Mouse (Mus musculus) hindbrain, embryonic 16.5 days (tissue): Measurements from ENCODE around the gene Ncapg. TPM values are rescaled to one million over a fixed set of nuclear protein-coding genes. Genes with fewer than 3 reads are reported as not detected.

Source experiments
- ATAC-seq: fragments of 200-750 bp; cut with Nextera tagmentation; 2 replicates; pipeline ENCODE4 v1.8.0; 2017; ENCODE audit warnings: moderate TSS enrichment, moderate library complexity
- H3K27ac ChIP-seq: fragments of 300-500 bp; sonication (generic); 2 replicates; pipeline ENCODE4 v1.5.1; 2014; ENCODE audit warnings: low read depth, mild to moderate bottlenecking, control low read depth, low read length, moderate library complexity
- H3K27me3 ChIP-seq: fragments of 300-500 bp; sonication (generic); replicated peaks from 2 replicates; pipeline ENCODE4 v1.6.1; 2014; ENCODE audit warnings: low read length; ENCODE audit not compliant: control insufficient read depth, insufficient read depth
- H3K36me3 ChIP-seq: fragments of 300-500 bp; sonication (generic); 2 replicates; pipeline ENCODE4 v1.6.1; 2014; ENCODE audit warnings: mild to moderate bottlenecking, low read length, moderate library complexity, mixed read lengths; ENCODE audit not compliant: control insufficient read depth, insufficient read depth
- H3K4me1 ChIP-seq: fragments of 300-500 bp; sonication (generic); 2 replicates; pipeline ENCODE4 v1.6.1; 2014; ENCODE audit warnings: low read depth, low read length; ENCODE audit not compliant: control insufficient read depth, insufficient read depth
- H3K4me2 ChIP-seq: fragments of 300-500 bp; sonication (generic); 2 replicates; pipeline ENCODE4 v1.6.1; 2014; ENCODE audit warnings: mild to moderate bottlenecking, low read length, control low read depth, moderate library complexity
- H3K4me3 ChIP-seq: fragments of 300-500 bp; sonication (generic); 2 replicates; pipeline ENCODE4 v1.5.1; 2014; ENCODE audit warnings: mild to moderate bottlenecking, low read length, control low read depth, moderate library complexity
- H3K9ac ChIP-seq: fragments of 300-500 bp; sonication (generic); 2 replicates; pipeline ENCODE4 v1.6.1; 2014; ENCODE audit warnings: low read depth, mild to moderate bottlenecking, control low read depth, low read length, moderate library complexity
- H3K9me3 ChIP-seq: fragments of 300-500 bp; sonication (generic); 2 replicates; pipeline ENCODE4 v1.6.1; 2014; ENCODE audit warnings: mild to moderate bottlenecking, low read length, moderate library complexity; ENCODE audit not compliant: control insufficient read depth
- WGBS: fragments of 180-500 bp; shearing (Covaris S2); extraction: QIAGEN DNeasy Blood & Tissue Kit; methylation state at CpG from one replicate; pipeline ENCODE4 v1.1.7; 2014; 5-methylcytosine and 5-hydroxymethylcytosine counted together
- polyA plus RNA-seq: library from polyadenylated mRNA; unstranded; fragments of >200 nt; fragmentation: Nextera tagmentation; extraction: Ambion mirVana; gene quantifications from 2 replicates; pipeline ENCODE4 v1.2.1, GENCODE M21; 2015

Ncapg gene
- polyA plus RNA-seq: 7.4 and 9.4 TPM in 2 replicates

DNA sequence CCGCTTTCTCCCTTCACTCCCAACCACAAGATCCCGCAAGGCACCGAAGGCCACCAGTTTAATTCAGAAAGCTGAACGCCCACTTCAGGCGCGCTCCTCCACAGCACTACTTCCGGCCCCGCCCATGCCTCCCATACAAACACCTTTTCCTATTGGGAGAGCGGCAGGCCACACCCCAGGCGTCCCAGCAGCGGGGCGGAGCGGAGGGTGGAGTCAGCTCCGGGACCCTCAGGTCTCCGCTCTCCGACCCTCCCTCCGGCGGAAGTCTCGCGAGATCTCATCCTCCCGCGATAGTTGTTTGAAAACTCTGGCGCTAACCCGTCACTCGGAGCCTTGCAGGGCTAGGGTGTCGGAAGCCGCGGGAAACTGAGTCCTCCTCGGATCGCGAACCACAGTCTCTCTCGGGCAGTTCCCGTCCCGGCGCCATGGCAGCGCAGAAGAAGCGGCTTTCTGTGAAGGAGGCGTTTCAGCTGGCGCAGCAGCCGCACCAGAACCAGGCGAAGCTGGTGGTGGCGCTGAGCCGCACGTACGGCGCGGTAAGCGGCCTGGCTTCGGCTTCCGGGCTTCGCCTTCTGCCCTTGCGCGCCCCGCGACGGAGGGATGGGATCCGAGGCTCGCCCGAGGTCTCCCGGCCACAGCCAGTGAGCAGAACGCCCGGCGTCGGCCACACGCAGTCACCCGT is at the start of gene Ncapg:
Ncapg (plus strand) TSS at position 322 of the 682 bp plus-strand sequence.
- Histone ChIP-seq H3K4me1 (peaks cover 10% of the 10 kb centered on the region), H3K9ac (peak within 1 kb of the TSS; percentile 74), H3K4me3 (peak within 1 kb of the TSS; percentile 78), H3K27me3 (no peaks in the 10 kb centered on the region), H3K36me3 (no peaks in the 10 kb centered on the region), H3K4me2 (peak within 1 kb of the TSS; percentile 99), H3K27ac (peak within 1 kb of the TSS; percentile 79), H3K9me3 (no peaks in the 10 kb centered on the region)
- peak; percentile 100 for ATAC-seq
- WGBS: under 1% methylated on average over 66 of the region's 66 CpGs

DNA sequence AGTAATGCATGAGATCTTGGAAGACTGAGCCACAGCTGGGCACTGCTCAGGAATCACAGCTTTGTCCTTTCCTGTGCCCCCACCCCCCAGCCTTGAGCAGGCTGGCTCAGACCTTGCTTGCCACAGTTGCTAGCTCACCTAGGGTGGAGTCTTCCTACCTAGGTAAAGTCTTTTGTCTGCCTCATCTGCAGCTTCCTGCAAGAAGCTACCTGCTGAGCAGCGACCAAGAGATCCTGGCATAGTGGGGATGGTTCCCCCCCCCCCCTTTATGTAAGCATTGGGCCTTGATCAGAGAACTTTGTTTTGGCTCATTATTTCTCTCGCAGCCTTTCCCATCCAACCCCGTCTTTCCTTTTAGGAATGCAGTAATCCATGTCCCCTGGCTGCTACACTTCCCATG is 48.2 kb upstream of the Ncapg start:
- Histone ChIP-seq H3K4me3 (no peak overlapping the region), H3K9me3 (no peaks in the 10 kb centered on the region; the same call in 1 of the 2 replicates), H3K36me3 (no peaks in the 10 kb centered on the region), H3K4me2 (no peak overlapping the region), H3K27me3 (no peaks in the 10 kb centered on the region), H3K27ac (no peak overlapping the region), H3K4me1 (no peaks in the 10 kb centered on the region), H3K9ac (no peak overlapping the region)
- no peak for ATAC-seq
- WGBS: 49% methylated on average over 3 of the region's 3 CpGs

DNA sequence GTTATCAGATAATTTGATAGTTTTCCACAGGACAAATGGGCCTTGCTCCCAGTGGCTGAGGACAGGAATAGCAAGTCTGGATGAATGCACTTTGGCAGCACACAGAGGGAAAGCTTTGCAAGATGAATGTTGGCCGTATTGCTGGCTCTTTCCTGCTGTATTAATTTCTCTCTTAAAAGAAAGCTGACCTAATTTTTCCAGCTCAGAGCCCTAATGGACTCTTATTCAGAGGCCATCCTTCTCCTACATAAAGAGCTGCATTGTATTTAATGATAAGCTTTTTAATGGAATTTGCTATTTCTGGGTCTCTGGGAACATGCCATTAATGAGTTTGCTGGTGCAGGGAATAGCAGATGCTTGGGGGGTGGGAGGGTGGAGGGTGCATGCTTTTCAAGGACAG is 41.9 kb upstream of the Ncapg start:
- no peak overlapping the region for H3K27ac ChIP-seq
- ATAC-seq: peak; percentile 85
- no peaks in the 10 kb centered on the region for H3K4me1 ChIP-seq
- WGBS: 30% methylated on average over 1 of the region's 1 CpGs
- no peak overlapping the region for H3K4me3 ChIP-seq
- H3K4me2 ChIP-seq: no peak overlapping the region
- no peaks in the 10 kb centered on the region; the same call in 1 of the 2 replicates for H3K9me3 ChIP-seq
- no peaks in the 10 kb centered on the region for H3K36me3 ChIP-seq
- no peak overlapping the region for H3K9ac ChIP-seq
- H3K27me3 ChIP-seq: no peaks in the 10 kb centered on the region

- Histone ChIP-seq H3K9me3 (no peaks in the 10 kb centered on the region), H3K4me1 (no peaks in the 10 kb centered on the region), H3K36me3 (no peaks in the 10 kb centered on the region), H3K9ac (no peak overlapping the region), H3K4me3 (no peak overlapping the region), H3K27ac (no peak overlapping the region), H3K4me2 (no peak overlapping the region), H3K27me3 (no peaks in the 10 kb centered on the region)
- no peak for ATAC-seq
These were observed 40.2 kb upstream of the Ncapg start for GRCm38 (mm10) chr5:45629470-45629869.

DNA sequence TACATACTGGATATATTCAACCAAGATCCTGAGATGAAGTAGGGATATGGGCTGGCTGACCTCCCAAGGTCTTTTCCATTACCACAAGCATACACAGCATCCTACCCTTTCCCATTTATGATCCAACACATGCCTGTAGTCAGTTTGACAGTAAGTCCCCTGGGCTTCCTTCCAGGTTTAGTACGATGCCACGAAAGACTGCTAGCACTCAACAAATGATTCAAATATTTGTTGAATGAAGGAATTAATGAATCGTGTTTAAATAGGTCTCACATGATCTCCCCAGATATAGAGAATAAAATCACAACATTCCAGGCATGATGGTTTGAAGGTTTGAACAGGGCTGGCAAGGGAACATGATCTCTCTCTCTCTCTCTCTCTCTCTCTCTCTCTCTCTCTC is 31.3 kb upstream of the Ncapg start:
- no peaks in the 10 kb centered on the region for H3K9me3 ChIP-seq

DNA sequence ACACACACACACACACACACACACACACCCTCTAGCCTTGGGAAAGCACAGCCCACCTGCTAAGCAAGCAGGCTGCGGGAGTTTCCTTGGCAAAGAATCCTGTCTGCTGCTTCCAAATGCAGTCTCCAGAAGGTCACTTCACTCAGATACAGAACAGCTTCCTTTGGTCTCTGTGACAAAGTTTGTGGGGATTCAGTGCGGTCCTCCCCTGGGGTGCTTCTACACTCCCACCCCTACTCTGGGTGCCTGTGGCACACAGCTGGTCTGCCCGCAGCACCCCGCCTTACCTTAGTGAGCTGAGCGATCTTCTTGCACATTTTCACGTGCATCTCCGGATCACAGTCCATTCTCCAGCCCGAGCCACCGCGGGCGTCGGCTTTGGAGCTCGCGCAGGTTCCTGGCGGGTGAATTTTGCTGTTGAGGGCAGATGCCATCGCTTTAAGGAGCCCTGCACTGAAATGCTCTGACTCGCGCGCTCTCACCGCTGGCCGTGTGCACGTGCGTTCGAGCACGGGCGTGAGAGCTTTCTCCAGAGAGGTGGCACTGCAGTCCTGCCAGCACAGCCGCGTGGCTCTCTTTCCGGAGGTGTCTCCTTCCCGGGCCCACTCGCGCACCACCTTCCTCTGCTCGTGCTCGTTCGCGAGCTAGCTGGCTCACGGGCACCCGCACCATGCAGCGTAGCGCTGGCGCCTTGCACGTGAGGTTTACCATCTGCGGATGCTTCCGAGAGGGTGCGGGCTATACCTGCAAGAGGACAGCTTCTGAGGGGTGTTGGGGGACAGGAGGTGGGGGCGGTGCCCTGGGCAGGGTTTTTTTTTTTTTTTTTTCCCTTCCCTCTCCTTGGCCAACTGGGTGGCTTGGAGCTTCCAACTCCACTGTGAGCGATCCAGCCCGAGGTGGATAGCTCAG is 30.7 kb upstream of the Ncapg start, which contains the start of gene Fam184b:
Fam184b (minus strand) TSS at position 809 of the 909 bp plus-strand sequence.
- no peaks in the 10 kb centered on the region for H3K9me3 ChIP-seq
- H3K27ac ChIP-seq: peak within 1 kb of the TSS; percentile 85
- peaks cover 9% of the 10 kb centered on the region; the same call in 1 of the 2 replicates for H3K4me1 ChIP-seq
- H3K9ac ChIP-seq: peak within 1 kb of the TSS; percentile 79
- H3K27me3 ChIP-seq: no peaks in the 10 kb centered on the region
- ATAC-seq: peak; percentile 98
- peak within 1 kb of the TSS; percentile 95 for H3K4me2 ChIP-seq
- peak within 1 kb of the TSS; percentile 67 for H3K4me3 ChIP-seq
- no peaks in the 10 kb centered on the region for H3K36me3 ChIP-seq
- WGBS: under 1% methylated on average over 48 of the region's 48 CpGs

More for the DNA sequence above, 31.3 kb upstream of the Ncapg start:
- H3K4me3 ChIP-seq: peak overlapping the region; percentile 67
- H3K36me3 ChIP-seq: no peaks in the 10 kb centered on the region
- H3K27me3 ChIP-seq: no peaks in the 10 kb centered on the region
- WGBS: 29% methylated on average over 3 of the region's 3 CpGs
- H3K9ac ChIP-seq: peak overlapping the region; percentile 13
- H3K27ac ChIP-seq: no peak overlapping the region
- H3K4me2 ChIP-seq: peak overlapping the region; percentile 95
- H3K4me1 ChIP-seq: peaks cover 9% of the 10 kb centered on the region; the same call in 1 of the 2 replicates
- no peak for ATAC-seq

- peak; percentile 62 for ATAC-seq
- Histone ChIP-seq H3K27me3 (no peaks in the 10 kb centered on the region), H3K36me3 (no peaks in the 10 kb centered on the region), H3K4me3 (peak overlapping the region; percentile 67), H3K9me3 (no peaks in the 10 kb centered on the region), H3K4me1 (peaks cover 9% of the 10 kb centered on the region; the same call in 1 of the 2 replicates), H3K9ac (peak overlapping the region; percentile 79), H3K4me2 (peak overlapping the region; percentile 95), H3K27ac (peak overlapping the region; percentile 85)
- WGBS: under 1% methylated on average over 8 of the region's 8 CpGs
These were observed 30.0 kb upstream of the Ncapg start for GRCm38 (mm10) chr5:45639715-45640092.

DNA sequence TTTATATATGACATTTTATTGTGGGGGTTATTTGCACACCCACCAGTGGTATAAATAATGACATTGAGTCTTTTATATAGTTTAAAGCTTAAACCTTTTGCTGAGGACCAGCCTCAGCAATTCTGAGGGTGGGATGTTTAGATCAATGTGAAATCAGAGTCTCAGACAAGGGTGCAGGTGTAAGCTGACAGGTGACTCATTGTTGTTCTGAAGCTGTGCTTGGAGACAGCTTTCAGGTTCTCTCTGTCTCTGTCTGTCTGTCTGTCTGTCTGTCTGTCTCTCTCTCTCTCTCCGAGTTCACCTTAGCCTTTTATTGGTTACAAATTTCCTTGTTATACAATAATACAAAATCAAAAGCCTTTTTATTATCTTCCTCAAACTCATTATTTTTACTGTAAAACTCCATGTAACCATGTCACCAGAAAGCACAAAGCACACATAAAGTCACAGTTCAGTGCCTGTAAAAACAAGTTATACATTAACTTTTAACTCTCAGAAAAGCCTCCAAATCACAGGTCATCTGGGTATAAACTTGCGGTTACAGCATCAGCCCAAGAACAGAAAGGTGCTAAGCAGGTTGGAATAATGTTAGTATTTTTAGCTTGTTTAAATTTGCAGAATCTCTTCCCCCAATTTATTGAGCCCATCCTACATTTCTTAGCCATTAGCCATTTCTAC is 18.6 kb upstream of the Ncapg start:
- Histone ChIP-seq H3K4me2 (no peak overlapping the region), H3K4me3 (no peak overlapping the region), H3K4me1 (no peaks in the 10 kb centered on the region), H3K27me3 (no peaks in the 10 kb centered on the region), H3K9me3 (no peaks in the 10 kb centered on the region), H3K9ac (no peak overlapping the region), H3K36me3 (no peaks in the 10 kb centered on the region), H3K27ac (no peak overlapping the region)
- 93% methylated on average over 2 of the region's 2 CpGs for WGBS
- ATAC-seq: no peak
